Mouse (Mus musculus) hindbrain, embryonic 14.5 days (tissue): ENCODE results near the gene Taco1. TPM values are rescaled to one million over a fixed set of nuclear protein-coding genes. Genes with fewer than 3 reads are reported as not detected.

ENCODE experiments used
- ATAC-seq: fragments of 200-750 bp; cut with Nextera tagmentation; 2 replicates; pipeline ENCODE4 v1.8.0; 2017; ENCODE audit warnings: moderate number of reproducible peaks, mild to moderate bottlenecking, moderate TSS enrichment, moderate library complexity; ENCODE audit not compliant: low FRiP score
- DNase-seq: peaks from one replicate; pipeline ENCODE4 v3.0.0-alpha.2; 2015; ENCODE audit warnings: low spot score
- H3K27ac ChIP-seq: fragments of 300-500 bp; sonication (generic); 2 replicates; pipeline ENCODE4 v1.5.1; 2014; ENCODE audit warnings: mild to moderate bottlenecking, moderate library complexity
- H3K27me3 ChIP-seq: fragments of 300-500 bp; sonication (generic); 2 replicates; pipeline ENCODE4 v1.6.1; 2014; ENCODE audit warnings: mild to moderate bottlenecking, low read length, mixed read lengths; ENCODE audit not compliant: control insufficient read depth, insufficient read depth
- H3K36me3 ChIP-seq: fragments of 300-500 bp; sonication (generic); replicated peaks from 2 replicates; pipeline ENCODE4 v1.6.1; 2014; ENCODE audit not compliant: control insufficient read depth, insufficient read depth
- H3K4me1 ChIP-seq: fragments of 300-500 bp; sonication (generic); replicated peaks from 2 replicates; pipeline ENCODE4 v1.6.1; 2014; ENCODE audit warnings: antibody characterized with exemption, low read length, mixed read lengths; ENCODE audit not compliant: control insufficient read depth, insufficient read depth
- H3K4me2 ChIP-seq: fragments of 300-500 bp; sonication (generic); replicated peaks from 2 replicates; pipeline ENCODE4 v1.6.1; 2014; ENCODE audit warnings: mild to moderate bottlenecking, moderate library complexity
- H3K4me3 ChIP-seq: fragments of 300-500 bp; sonication (generic); replicated peaks from 2 replicates; pipeline ENCODE4 v1.5.1; 2014; ENCODE audit warnings: mild to moderate bottlenecking, low read length
- H3K9ac ChIP-seq: fragments of 300-500 bp; sonication (generic); 2 replicates; pipeline ENCODE4 v1.6.1; 2014
- H3K9me3 ChIP-seq: fragments of 300-500 bp; sonication (generic); 2 replicates; pipeline ENCODE4 v1.6.1; 2016; ENCODE audit warnings: low read length; ENCODE audit not compliant: control insufficient read depth
- WGBS: fragments of 180-500 bp; shearing (Covaris S2); extraction: QIAGEN DNeasy Blood & Tissue Kit; methylation state at CpG from one replicate; pipeline ENCODE4 v1.1.7; 2014; 5-methylcytosine and 5-hydroxymethylcytosine counted together
- polyA plus RNA-seq: library from polyadenylated mRNA; unstranded; fragments of >200 nt; fragmentation: Nextera tagmentation; extraction: Ambion mirVana; gene quantifications from 2 replicates; pipeline ENCODE4 v1.2.1, GENCODE M21; 2014

Gene Taco1
- polyA plus RNA-seq, 1 experiment from 2014 or later, result 5.9 TPM

GRCm38 (mm10) chr11:106083708-106084701 is 18.1 kb downstream of the Taco1 start, which contains the start of gene Map3k3:
Gene Map3k3 (plus strand): TSS chr11:106084613.
- no peaks in the 10 kb centered on the region for H3K27me3 ChIP-seq
- H3K4me3 ChIP-seq, result peak within 1 kb of the TSS; percentile 98
- WGBS, result under 1% methylated on average over 69 of the region's 69 CpGs
- no peaks in the 10 kb centered on the region for H3K9me3 ChIP-seq
- peak within 1 kb of the TSS; percentile 92 for H3K9ac ChIP-seq
- H3K36me3 ChIP-seq, result no peaks in the 10 kb centered on the region
- H3K27ac ChIP-seq, result peak within 1 kb of the TSS; percentile 96
- H3K4me1 ChIP-seq, result peaks cover 16% of the 10 kb centered on the region
- ATAC-seq (peak; percentile 99), DNase-seq (peak; percentile 97)
- H3K4me2 ChIP-seq, result peak within 1 kb of the TSS; percentile 78

GRCm38 (mm10) chr11:106084911-106085561 is 19.2 kb downstream of the Taco1 start:
- DNase-seq, result peak; percentile 63
- peak overlapping the region; percentile 65 for H3K4me2 ChIP-seq
- H3K27me3 ChIP-seq, result no peaks in the 10 kb centered on the region
- no peaks in the 10 kb centered on the region for H3K9me3 ChIP-seq
- H3K9ac ChIP-seq, result peak overlapping the region; percentile 92
- H3K27ac ChIP-seq, result peak overlapping the region; percentile 96
- WGBS, result under 1% methylated on average over 48 of the region's 61 CpGs
- H3K4me3 ChIP-seq, result peak overlapping the region; percentile 98
- peak; percentile 38 for ATAC-seq
- H3K4me1 ChIP-seq, result peaks cover 16% of the 10 kb centered on the region
- no peaks in the 10 kb centered on the region for H3K36me3 ChIP-seq

GRCm38 (mm10) chr11:106098223-106098622 is 32.4 kb downstream of the Taco1 start:
- WGBS, result 90% methylated on average over 1 of the region's 1 CpGs
- H3K4me2 ChIP-seq, result no peak overlapping the region
- no peaks in the 10 kb centered on the region for H3K4me1 ChIP-seq
- no peak overlapping the region for H3K9ac ChIP-seq
- no peaks in the 10 kb centered on the region for H3K27me3 ChIP-seq
- peaks cover under 1% of the 10 kb centered on the region for H3K36me3 ChIP-seq
- DNase-seq (no peak), ATAC-seq (no peak)
- no peaks in the 10 kb centered on the region for H3K9me3 ChIP-seq
- H3K4me3 ChIP-seq, result no peak overlapping the region
- H3K27ac ChIP-seq, result no peak overlapping the region

GRCm38 (mm10) chr11:106102866-106103265 is 37.0 kb downstream of the Taco1 start:
- Histone ChIP-seq H3K9ac (no peak overlapping the region), H3K27ac (no peak overlapping the region), H3K4me1 (no peaks in the 10 kb centered on the region), H3K4me2 (no peak overlapping the region), H3K36me3 (peaks cover 7% of the 10 kb centered on the region), H3K27me3 (no peaks in the 10 kb centered on the region), H3K4me3 (no peak overlapping the region), H3K9me3 (no peaks in the 10 kb centered on the region)
- no peak for DNase-seq
- WGBS, result 93% methylated on average over 3 of the region's 3 CpGs
- ATAC-seq, result no peak

- Histone ChIP-seq H3K36me3 (peaks cover 13% of the 10 kb centered on the region), H3K27me3 (no peaks in the 10 kb centered on the region), H3K4me1 (no peaks in the 10 kb centered on the region), H3K27ac (no peak overlapping the region), H3K4me2 (no peak overlapping the region), H3K4me3 (no peak overlapping the region), H3K9me3 (no peaks in the 10 kb centered on the region), H3K9ac (no peak overlapping the region)
- 86% methylated on average over 8 of the region's 8 CpGs for WGBS
- no peak for ATAC-seq
- no peak for DNase-seq
Observed at GRCm38 (mm10) chr11:106106047-106106587, 40.3 kb downstream of the Taco1 start.

GRCm38 (mm10) chr11:106111688-106112087 is 45.8 kb downstream of the Taco1 start:
- H3K36me3 ChIP-seq, result peaks cover 49% of the 10 kb centered on the region
- H3K4me3 ChIP-seq, result no peak overlapping the region
- no peak for ATAC-seq
- H3K9me3 ChIP-seq, result no peaks in the 10 kb centered on the region
- no peak overlapping the region for H3K4me2 ChIP-seq
- no peak overlapping the region for H3K9ac ChIP-seq
- H3K27me3 ChIP-seq, result no peaks in the 10 kb centered on the region
- DNase-seq, result no peak
- H3K4me1 ChIP-seq, result no peaks in the 10 kb centered on the region
- H3K27ac ChIP-seq, result no peak overlapping the region

- Histone ChIP-seq H3K27ac (no peak overlapping the region), H3K4me3 (no peak overlapping the region), H3K9ac (no peak overlapping the region), H3K27me3 (no peaks in the 10 kb centered on the region), H3K4me1 (no peaks in the 10 kb centered on the region), H3K4me2 (no peak overlapping the region), H3K36me3 (peaks cover 78% of the 10 kb centered on the region), H3K9me3 (no peaks in the 10 kb centered on the region)
- ATAC-seq, result no peak
- WGBS, result 98% methylated on average over 5 of the region's 5 CpGs
- no peak for DNase-seq
Observed at GRCm38 (mm10) chr11:106122221-106122620, 56.4 kb downstream of the Taco1 start.

GRCm38 (mm10) chr11:106122736-106123135 is 56.9 kb downstream of the Taco1 start:
- Histone ChIP-seq H3K4me2 (no peak overlapping the region), H3K4me1 (no peaks in the 10 kb centered on the region), H3K27me3 (no peaks in the 10 kb centered on the region), H3K27ac (no peak overlapping the region), H3K36me3 (peaks cover 73% of the 10 kb centered on the region), H3K4me3 (no peak overlapping the region), H3K9ac (no peak overlapping the region), H3K9me3 (no peaks in the 10 kb centered on the region)
- DNase-seq (no peak), ATAC-seq (no peak)
- 87% methylated on average over 3 of the region's 3 CpGs for WGBS
